Mouse (Mus musculus) thymus, adult 2 months (tissue): ENCODE measurements around the gene Creld2. TPM values are rescaled to one million over a fixed set of nuclear protein-coding genes. Genes with fewer than 3 reads are reported as not detected.

Source experiments
- DNase-seq: peaks from one replicate; pipeline ENCODE4 v3.0.0; 2021
- H3K27ac ChIP-seq: fragments of 200-500 bp; 2 replicates; pipeline ENCODE4 v1.5.1; 2012; ENCODE audit warnings: low read length, control low read depth; ENCODE audit not compliant: control insufficient read depth, insufficient read depth
- H3K27me3 ChIP-seq: fragments of 200-500 bp; 2 replicates; pipeline ENCODE4 v1.6.1; 2012; ENCODE audit warnings: mild to moderate bottlenecking, low read length, moderate library complexity, mixed read lengths; ENCODE audit not compliant: control insufficient read depth, insufficient read depth
- H3K36me3 ChIP-seq: fragments of 200-500 bp; 2 replicates; pipeline ENCODE4 v1.6.1; 2012; ENCODE audit warnings: mild to moderate bottlenecking, low read length, moderate library complexity; ENCODE audit not compliant: control insufficient read depth, insufficient read depth
- H3K4me1 ChIP-seq: fragments of 200-500 bp; replicated peaks from 2 replicates; pipeline ENCODE4 v1.6.1; 2012; ENCODE audit warnings: low read length; ENCODE audit not compliant: control insufficient read depth, insufficient read depth
- H3K4me3 ChIP-seq: fragments of 200-500 bp; 2 replicates; pipeline ENCODE4 v1.5.1; 2012; ENCODE audit warnings: mild to moderate bottlenecking, low read length, control low read depth, moderate library complexity; ENCODE audit not compliant: control insufficient read depth, insufficient read depth
- CTCF ChIP-seq: fragments of 200-500 bp; IDR thresholded peaks from 2 replicates; pipeline ENCODE4 v1.5.1; 2012; ENCODE audit warnings: mild to moderate bottlenecking, control low read depth, low read length, moderate library complexity, borderline replicate concordance; ENCODE audit not compliant: control insufficient read depth, poor library complexity, insufficient read depth; ENCODE audit errors: extremely low read depth
- POLR2A ChIP-seq: fragments of 200-500 bp; IDR thresholded peaks from 2 replicates; pipeline ENCODE4 v1.6.1; 2012; ENCODE audit warnings: mild to moderate bottlenecking, low read length, control low read depth, moderate library complexity; ENCODE audit not compliant: control insufficient read depth, poor library complexity, insufficient read depth; ENCODE audit errors: extremely low read depth
- WGBS: fragments of 180-500 bp; shearing (Covaris S2); methylation state at CpG from one replicate; pipeline ENCODE4 v1.1.7; 2018; 5-methylcytosine and 5-hydroxymethylcytosine counted together
- polyA plus RNA-seq: library from polyadenylated mRNA; depleted of rRNA; stranded (reverse); fragments of >200 nt; gene quantifications from 2 replicates; pipeline ENCODE4 v1.2.3, GENCODE M21; 2012

Gene Creld2
- polyA plus RNA-seq, 1 experiment, result 45.1 TPM

- no peak for DNase-seq
- under 1% methylated on average over 23 of the region's 23 CpGs for WGBS
- H3K36me3 ChIP-seq, result peaks cover 7% of the 10 kb centered on the region
- no peak overlapping the region for H3K27ac ChIP-seq
- H3K4me3 ChIP-seq, result peak overlapping the region; percentile 69
- H3K4me1 ChIP-seq, result peaks cover 9% of the 10 kb centered on the region
- no peaks in the 10 kb centered on the region for H3K27me3 ChIP-seq
- TF ChIP-seq CTCF (no peak), POLR2A (no peak)
These were observed 459 bp downstream of the Creld2 start for GRCm38 (mm10) chr15:88819906-88820303.

- WGBS, result 86% methylated on average over 7 of the region's 7 CpGs
- peaks cover 8% of the 10 kb centered on the region for H3K36me3 ChIP-seq
- peaks cover 9% of the 10 kb centered on the region for H3K4me1 ChIP-seq
- TF ChIP-seq CTCF, result no peak
- TF ChIP-seq POLR2A, result no peak
- no peak overlapping the region for H3K4me3 ChIP-seq
- no peak overlapping the region for H3K27ac ChIP-seq
- no peaks in the 10 kb centered on the region for H3K27me3 ChIP-seq
- DNase-seq, result no peak
These were observed 2.0 kb downstream of the Creld2 start for GRCm38 (mm10) chr15:88821403-88821802.

- TF ChIP-seq CTCF (no peak), POLR2A (no peak)
- Histone ChIP-seq H3K27me3 (no peaks in the 10 kb centered on the region), H3K36me3 (peaks cover 8% of the 10 kb centered on the region), H3K27ac (no peak overlapping the region), H3K4me1 (peaks cover 9% of the 10 kb centered on the region), H3K4me3 (no peak overlapping the region)
- no peak for DNase-seq
- WGBS, result 96% methylated on average over 7 of the region's 7 CpGs
These were observed 3.1 kb downstream of the Creld2 start for GRCm38 (mm10) chr15:88822513-88822912.

GRCm38 (mm10) chr15:88823376-88823775 lies 3.9 kb downstream of the Creld2 start:
- Histone ChIP-seq H3K27ac (no peak overlapping the region), H3K27me3 (no peaks in the 10 kb centered on the region), H3K36me3 (peaks cover 8% of the 10 kb centered on the region), H3K4me1 (peaks cover 9% of the 10 kb centered on the region), H3K4me3 (no peak overlapping the region)
- WGBS, result 95% methylated on average over 5 of the region's 5 CpGs
- no peak for DNase-seq
- no peak for TF ChIP-seq CTCF
- no peak for TF ChIP-seq POLR2A

- H3K4me1 ChIP-seq, result no peaks in the 10 kb centered on the region
- no peak for TF ChIP-seq POLR2A
- no peak for TF ChIP-seq CTCF
- DNase-seq, result no peak
- H3K27ac ChIP-seq, result no peak overlapping the region
- 93% methylated on average over 6 of the region's 6 CpGs for WGBS
- H3K27me3 ChIP-seq, result no peaks in the 10 kb centered on the region
- no peak overlapping the region for H3K4me3 ChIP-seq
- H3K36me3 ChIP-seq, result peaks cover 8% of the 10 kb centered on the region
These were observed 8.0 kb downstream of the Creld2 start for GRCm38 (mm10) chr15:88827466-88827865.

GRCm38 (mm10) chr15:88827991-88828799 lies 8.7 kb downstream of the Creld2 start:
- H3K4me3 ChIP-seq, result no peak overlapping the region
- 44% methylated on average over 9 of the region's 9 CpGs for WGBS
- peak; percentile 63 for DNase-seq

More at GRCm38 (mm10) chr15:88827991-88828799, 8.7 kb downstream of the Creld2 start:
- H3K27ac ChIP-seq, result no peak overlapping the region
- TF ChIP-seq POLR2A, result no peak
- no peak for TF ChIP-seq CTCF
- H3K4me1 ChIP-seq, result no peaks in the 10 kb centered on the region
- no peaks in the 10 kb centered on the region for H3K27me3 ChIP-seq
- peaks cover 8% of the 10 kb centered on the region for H3K36me3 ChIP-seq
